Mouse (Mus musculus) urinary bladder, postnatal 10 days (tissue): ENCODE measurements around the gene Zfp524.
"Not testable (repeated sequence)": the region's sequence is repeated elsewhere in the genome, so short reads cannot be mapped to it uniquely, and the experiment has no call there.

Source experiments
- DNase-seq: peaks from one replicate; pipeline ENCODE4 v3.0.0; 2022; ENCODE audit warnings: low spot score

Zfp524 gene

DNA sequence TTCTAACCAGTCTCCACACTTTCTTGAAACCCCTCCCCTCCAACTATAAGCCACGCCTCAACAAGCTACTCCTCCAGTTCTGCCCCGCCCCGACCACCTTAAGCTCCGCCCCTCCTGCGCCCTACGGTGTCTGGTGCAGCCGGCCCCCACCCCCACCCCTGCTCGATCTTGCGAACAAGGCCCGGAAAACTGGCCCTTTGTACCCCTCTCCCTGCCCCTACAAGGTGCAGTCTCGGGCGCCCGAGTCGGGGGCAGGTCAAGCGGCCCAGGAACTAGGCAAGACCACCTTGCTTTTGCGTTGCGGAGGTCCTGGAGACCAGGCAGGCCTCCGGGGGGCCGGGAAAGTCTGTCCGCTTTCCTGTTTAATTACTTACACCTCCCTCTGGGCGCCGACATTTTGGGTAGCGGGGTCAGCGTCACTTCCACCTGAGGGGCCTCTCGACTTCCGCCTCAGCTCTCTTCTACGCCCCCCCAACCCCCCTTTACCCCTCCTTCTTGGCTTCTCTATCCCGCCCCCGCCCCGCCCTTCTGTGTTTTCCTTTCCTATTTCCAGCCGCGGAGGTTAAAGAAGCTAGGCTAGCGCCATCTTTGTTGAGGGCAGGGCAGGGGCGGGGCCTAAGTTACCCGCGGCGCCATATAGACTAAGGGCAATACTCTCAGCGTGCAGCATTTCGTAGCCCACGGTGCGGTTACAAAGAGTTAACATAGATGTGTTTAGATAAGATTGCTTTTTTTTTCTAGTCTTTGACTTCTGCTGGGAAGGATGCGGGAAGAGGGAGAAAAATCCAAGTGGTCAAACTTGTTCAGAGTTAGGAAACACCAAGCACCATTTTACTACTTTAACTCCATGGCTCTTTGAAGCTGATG is at the start of gene Zfp524, which contains the start of gene Fiz1:
Gene Zfp524, plus strand, starts transcription at position 165 of the 867 bp plus-strand sequence.
Gene Fiz1, minus strand, starts transcription at position 447 of the 867 bp plus-strand sequence.
- peak; percentile 88 for DNase-seq

DNA sequence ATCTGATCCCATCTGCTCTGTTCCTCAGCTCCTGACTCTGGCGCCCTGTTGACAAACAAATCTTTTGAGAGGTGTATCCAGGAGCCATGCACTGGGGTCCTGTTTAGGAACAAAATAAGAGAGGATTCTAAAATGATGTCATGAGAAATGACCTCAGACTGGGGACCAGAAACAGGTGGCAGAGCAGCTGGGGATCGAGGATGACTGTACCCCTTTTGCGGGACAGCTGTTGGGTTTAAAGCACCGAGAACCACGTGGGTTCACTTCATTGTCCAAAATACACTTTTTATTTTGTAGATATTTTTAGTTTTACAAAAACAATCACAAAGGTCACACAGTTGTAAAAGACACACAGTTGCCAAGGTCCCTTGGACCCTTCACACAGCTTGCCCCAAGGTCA is 49.2 kb upstream of the Zfp524 start:
- DNase-seq: no peak

DNA sequence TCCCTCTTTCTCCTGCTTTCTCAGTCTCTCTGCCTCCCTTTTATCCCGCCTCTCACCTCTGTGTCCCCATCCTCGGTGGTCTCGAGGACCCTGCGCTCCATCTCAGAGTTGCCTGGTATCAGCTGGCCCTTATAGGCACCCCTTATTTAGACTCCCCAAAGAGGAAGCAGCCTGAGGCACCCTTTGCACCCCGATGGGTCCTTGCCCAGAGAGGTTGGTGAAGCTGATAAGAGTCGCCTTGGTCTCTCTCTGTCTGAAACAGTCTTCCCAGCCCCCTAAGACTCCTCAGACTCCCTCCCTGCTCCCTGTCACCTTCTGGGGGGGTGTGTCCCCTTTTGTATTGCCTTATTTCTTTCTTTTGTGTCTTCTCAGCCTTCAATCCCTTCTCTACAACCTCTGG is 43.1 kb upstream of the Zfp524 start, which contains the start of gene Sbk3:
Gene Sbk3, minus strand, starts transcription at position 101 of the 400 bp plus-strand sequence.
- DNase-seq: no peak

DNA sequence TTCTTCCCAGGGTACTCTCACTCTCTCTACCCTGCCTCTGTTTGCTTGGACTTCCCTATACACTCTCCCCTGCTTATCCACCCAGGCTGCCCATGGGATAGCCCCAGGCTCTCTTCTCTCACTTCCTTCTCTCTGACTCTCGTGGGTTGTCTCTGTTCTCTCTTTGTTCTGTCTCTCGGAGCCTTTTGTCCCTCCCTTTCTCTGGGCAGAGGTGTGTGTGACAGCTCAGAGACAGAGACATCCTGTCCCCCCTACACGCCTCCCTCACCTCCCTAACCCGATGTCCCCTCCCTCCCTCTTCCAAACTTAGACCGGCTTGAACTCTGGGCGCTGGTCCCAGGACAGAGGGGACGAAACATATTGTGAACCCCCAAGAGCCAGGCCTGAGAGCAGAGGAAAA is 42.5 kb upstream of the Zfp524 start:
- no peak for DNase-seq

DNA sequence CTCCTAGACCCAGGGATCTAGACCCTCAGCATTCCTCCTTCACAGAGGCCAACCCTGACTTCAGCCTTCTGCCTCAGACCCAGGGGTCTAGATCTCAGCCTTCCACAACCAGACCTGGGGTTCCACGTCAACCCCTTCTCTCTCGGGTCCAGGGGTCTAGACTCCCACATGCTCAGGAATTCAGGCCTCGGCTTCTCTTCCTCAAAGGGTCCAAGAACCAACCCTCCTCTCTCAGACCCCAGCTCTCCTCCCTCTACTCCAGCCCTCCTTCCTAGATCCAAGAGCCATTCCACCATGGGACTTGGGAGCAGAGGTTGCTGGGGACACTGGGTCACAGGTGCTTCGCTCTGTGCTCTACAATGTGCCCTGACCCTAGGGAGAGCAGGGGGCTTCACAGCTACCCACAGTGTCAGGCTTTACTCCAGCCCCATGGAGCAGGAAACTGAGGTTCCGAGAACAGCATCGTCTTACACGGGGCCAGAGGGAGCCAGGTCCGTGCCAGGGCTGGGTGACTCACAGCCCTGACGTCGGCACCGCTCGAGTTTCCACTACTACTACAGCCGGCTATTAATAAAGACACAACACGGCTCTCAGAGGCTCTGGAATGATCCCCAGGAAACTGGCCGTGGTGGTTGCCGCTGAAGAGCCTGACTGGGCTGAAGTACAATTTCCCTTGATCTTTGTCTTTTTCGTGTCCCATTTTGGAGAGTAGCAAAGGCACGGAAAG is 41.7 kb upstream of the Zfp524 start:
- no peak for DNase-seq

DNA sequence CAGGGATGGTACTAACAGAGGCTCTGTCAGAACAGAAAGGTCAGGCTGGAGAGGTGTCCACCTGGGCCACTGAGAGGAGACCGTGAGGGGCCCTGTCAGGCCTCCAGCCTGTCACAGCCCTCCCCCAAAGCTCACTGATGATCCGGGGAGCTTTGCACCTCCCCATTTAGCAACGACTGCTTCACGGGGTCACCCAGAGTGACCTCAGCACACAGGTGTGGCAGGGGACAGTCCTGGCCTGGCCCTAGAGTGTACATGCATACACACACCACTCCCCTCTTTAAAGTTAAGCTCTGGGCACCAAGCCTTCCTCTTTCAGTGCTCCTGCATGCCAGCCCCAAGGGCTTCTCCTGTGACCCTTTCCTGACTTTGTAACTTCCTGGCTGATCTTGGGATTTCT is 38.8 kb upstream of the Zfp524 start:
- DNase-seq: no peak

DNA sequence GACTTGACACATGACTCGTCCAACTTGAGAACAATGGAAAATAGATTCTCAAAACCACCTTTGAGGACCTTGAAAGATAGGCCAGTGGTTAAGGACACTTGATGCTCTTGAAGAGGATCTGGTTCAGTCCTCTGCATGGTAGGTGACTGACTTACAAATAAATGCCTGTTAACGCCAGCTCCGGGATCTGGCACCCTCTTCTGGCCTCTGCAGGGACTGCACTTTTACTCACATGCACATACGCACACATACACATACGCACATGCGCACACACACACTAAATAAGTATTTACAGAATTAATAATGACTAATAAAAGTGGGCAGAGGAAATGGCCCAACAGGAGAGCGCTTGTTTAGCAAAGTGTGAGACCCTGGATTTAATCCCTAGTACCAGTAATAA is 37.4 kb upstream of the Zfp524 start:
- no peak for DNase-seq

DNA sequence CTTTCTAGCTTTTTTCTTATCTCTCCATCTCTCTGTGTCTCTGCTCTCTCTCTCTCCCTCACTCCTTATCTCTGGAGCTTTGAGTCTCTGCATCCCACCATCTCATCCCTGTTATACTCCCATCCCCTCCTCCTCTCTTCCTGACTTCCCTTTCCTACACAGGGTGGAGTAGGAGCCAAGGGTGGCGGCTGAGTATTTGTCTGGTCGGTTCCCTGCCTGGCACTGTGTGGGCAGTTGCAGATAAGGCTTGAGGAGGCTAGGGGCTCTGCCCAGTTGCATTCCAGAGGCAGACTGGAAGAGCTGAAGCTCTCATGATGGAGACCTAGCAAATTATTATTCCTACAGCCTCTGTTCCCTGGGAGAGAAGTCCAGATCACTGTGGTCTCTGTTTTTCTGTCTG is 26.0 kb upstream of the Zfp524 start:
- DNase-seq: no peak

DNA sequence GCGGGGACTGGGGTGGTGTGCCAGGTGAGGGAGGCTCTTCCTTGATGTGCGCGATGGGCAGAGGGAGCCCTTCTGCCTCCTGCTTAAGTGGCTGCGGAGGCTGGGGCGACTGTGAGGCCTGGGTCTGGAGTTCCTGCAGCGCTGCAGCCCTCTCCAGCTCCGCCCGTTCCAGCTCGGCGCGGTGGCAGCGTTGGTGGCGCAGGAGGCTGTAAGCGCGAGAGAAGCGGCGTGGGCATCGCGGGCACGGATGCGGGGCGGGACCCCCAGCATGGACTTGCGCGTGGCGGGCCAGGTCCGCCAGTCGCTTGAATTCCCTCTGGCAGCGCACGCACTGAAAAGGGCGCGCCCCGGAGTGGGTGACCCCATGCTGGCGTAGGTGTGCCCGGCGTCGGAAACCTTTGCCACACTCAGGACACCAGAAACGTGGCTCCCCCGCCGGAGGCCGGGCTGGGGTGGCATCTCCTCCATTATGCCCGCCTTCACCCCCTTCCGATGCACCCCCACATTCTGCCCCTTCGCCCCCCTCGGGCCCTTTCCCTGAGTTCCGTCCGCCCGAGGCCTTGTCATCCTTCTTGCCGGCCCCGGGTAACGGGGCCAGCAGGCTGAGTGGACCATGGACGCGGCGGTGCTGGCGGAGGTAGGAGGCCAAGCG is 20.7 kb upstream of the Zfp524 start:
- no peak for DNase-seq

DNA sequence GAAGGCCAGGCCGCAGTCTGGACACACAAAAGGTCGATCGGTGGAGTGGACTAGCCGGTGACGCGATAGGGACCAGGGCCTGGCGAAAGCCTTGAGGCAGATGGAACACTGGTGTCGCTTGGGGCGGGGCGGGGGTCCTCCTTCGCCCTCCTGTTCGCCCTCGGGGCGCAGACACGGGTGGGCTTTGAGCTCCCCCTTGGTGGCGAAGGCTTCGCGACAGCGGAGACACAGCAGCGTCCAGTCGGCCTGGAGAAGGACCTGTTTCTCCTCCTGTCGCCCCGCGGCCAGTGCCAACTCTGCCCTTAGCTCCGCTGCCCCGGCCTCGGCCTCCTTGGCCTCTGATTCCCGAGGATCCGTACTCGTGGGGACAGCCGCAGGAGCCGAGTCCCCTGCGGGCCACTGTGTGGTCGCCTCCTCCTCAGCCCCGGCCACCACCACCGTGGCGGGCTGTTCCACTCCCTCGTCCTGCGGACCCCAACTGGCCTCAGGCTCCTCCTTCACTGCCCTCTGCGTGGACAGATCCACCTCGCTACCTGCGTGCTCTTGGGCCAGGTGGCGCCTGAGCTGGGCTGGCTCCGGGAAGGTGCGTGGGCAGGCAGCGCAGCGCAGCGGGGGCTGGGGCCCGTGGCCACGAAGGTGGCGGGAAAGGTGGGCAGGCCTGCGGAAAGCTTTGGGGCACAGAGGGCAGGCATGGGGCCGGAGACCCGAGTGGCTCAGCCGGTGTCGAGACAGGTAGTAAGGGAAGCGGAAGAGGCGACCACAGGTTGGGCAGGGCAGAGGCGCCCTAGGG is 20.0 kb upstream of the Zfp524 start:
- no peak for DNase-seq

DNA sequence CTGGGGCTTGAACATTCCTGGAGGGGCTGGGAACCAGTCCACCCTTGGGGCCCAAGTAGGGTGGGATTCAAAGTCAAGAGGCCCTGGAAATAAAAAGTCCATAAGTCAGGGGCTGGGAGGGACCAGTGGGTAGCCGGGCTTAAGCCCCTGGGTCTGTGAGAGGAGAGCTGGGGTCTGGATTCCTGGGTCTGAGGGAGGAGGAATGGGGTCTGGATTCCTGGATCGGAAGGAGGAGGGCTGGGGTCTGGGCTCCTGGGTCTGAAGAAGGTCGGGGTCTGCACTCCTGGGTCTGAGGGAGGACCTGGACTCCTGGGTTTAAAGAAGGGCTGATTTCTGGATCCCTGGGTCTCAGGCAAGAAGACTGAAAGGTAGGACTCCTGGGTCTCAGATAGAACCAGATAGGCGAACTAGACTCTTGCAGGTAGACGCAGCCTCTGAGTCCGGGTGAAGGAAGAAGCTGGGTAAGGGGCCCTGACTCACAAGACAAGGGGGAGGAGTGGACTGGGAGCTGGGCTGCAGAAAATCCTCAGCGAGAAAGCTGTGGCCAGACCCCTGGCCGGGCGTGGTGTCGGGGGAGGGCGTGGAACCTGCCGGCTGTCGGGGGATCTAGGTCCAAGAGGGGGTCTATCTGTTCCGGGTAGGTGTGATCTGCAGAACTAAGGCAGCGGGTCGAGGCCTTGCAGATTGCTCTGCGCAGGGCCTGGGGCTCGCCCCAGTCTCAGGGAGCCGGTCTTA is 18.8 kb upstream of the Zfp524 start:
- DNase-seq: no peak

DNA sequence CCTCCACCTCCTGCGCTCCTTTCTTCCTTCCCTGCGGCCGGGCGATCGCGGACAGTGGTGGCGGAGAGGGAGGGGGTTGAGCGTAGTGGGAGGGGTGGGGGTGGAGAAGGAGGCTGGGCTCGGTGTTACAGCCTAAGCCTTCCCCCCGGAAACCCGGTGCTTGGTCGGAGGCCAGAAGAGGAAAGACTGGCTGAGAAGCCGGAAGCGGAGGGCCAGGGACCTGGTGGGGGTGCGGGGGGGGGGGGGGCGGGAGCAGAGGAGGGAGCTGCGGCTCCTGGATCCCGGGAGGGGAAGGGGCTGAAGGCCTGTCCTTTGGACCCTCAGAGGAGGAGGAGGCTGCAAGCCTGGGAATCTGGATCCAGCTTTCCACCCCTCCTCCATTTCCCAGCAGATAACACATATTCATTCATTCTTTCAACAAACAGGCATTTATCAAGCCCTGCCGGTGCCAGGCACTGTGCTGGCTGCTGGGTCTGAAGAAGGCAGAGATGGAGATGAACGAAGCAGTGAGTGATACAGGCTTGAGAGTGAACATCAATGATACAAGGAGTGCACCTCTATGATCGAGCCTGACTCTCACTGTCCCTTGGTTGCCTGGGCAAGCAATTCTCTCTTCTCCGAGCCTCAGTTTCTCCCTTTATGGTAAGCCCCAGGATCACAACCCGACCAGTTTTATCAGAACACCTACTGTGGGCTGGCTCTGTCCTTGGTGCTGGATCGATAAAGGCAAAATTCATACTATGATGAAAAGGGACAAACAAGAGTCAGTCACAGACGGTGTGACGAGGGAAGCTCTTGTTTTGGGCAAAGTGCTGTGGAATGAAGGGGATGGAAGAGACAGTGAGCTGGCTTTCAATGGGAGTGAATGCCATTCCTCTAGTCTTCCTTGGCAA is 18.0 kb upstream of the Zfp524 start, which contains the start of gene Zfp579:
Gene Zfp579, minus strand, starts transcription at position 156 of the 893 bp plus-strand sequence.
- peak; percentile 82 for DNase-seq

DNA sequence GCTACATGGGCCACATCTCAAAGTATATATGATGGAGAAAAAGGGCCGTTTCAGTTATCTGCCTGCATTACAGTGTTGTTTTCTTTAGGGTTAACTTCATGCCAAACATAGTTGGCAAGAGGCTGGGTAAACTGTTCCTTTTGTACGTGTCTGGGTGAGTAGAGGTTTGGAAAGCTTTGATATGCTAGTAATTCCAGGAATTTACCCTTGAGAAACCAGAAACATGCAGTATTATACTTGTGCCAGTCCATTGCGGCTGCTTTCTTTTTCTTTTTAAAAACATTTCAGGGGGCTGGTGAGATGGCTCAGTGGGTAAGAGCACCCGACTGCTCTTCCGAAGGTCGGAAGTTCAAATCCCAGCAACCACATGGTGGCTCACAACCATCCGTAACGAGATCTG is 17.3 kb upstream of the Zfp524 start:
- DNase-seq: no peak

DNA sequence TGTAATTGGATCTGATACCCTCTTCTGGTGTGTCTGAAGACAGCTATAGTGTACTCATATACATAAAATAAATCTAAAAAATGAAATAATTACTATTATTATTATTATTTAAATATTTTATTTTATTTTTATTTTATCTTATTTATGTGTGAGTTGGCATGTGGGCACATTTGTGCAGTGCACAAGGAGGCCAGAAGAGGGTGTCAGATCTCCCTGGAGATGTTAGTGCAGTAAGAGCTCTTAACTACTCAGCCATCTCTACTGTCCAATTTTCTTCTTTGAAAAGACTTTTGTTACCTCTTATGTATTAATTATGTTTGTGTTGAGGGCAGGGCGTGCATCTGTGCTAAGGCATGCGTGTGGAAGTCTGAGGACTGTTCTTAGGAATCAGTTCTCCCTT is 14.3 kb upstream of the Zfp524 start:
- DNase-seq: no peak

DNA sequence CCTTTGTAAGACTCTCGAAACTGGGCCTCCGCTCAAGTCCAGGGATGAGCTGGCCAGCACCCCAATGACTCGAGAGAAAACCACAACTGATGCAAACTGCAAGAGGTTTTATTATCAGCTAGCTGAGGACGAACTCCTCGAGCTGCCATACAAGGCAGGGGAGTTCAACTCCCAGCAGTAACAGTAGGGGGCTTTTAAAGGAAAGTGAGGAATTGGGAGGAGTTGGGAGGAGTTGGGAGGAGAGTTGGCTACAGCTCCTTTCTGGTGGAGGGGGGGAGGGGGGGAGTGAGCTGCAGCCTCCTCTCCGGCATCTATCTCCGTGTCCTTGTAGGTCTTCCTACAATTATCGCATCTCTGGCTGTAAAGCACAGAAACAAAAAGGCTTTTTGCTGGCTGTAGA is 11.3 kb upstream of the Zfp524 start:
- not testable (repeated sequence) for DNase-seq

DNA sequence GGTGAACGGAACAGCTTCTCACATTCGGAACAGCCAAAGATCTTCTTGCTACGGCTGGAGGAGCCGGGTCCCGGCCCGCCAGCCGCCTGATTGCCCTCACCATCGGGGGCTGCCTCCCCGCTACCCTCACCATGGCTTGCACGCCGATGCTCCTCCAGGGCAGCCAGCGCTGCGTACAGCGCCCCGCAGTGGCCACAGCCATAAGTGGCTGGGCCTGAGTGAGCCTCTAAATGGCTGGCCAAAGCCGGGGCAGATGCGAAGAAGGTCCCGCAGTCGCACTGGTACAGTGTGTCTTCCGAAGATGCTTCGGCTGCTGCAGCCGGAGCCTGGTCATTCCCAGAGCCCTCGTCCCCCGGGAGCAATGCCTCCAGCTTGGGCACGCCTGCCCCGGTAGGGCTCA is 6.0 kb upstream of the Zfp524 start:
- no peak for DNase-seq

DNA sequence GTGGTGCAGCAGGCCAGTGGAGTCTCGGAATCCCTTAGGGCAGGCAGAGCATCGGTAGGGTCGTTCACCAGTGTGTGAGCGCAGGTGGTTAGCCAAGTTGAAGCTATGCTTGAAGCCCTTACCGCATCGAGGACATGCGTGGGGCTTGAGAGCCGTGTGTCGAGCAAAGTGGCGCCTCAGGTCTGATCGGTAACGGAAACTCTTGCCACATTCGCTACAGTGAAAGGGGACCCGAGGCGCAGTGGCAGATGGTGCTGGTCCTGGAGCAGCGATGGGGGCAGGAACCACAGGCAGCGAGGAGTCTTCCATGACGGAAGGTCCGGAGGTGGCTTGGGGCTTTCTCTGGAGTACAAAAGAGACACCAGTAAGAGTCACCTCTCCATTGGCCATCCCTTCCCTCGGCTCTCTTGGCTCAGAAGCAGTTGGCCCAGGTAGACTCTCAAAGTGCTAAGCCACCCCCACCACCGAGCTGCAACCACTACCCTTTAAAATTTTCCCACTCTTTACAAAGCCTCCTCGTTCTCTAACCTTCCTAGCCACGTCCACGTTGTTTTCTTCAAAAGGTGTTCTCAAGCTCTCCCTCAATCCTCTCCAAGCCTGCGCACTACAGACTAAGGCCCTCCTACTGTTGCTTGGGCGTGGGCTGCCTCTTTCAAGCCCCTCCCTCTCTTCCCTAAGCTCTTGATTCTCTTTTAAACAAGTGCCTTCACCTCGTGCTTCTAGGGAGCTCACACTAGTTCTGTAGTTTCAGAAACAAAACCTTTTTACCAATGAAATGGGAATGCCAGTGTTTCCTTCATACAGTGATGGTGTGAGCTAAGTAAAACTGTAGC is 1.3 kb upstream of the Zfp524 start:
- DNase-seq: no peak

DNA sequence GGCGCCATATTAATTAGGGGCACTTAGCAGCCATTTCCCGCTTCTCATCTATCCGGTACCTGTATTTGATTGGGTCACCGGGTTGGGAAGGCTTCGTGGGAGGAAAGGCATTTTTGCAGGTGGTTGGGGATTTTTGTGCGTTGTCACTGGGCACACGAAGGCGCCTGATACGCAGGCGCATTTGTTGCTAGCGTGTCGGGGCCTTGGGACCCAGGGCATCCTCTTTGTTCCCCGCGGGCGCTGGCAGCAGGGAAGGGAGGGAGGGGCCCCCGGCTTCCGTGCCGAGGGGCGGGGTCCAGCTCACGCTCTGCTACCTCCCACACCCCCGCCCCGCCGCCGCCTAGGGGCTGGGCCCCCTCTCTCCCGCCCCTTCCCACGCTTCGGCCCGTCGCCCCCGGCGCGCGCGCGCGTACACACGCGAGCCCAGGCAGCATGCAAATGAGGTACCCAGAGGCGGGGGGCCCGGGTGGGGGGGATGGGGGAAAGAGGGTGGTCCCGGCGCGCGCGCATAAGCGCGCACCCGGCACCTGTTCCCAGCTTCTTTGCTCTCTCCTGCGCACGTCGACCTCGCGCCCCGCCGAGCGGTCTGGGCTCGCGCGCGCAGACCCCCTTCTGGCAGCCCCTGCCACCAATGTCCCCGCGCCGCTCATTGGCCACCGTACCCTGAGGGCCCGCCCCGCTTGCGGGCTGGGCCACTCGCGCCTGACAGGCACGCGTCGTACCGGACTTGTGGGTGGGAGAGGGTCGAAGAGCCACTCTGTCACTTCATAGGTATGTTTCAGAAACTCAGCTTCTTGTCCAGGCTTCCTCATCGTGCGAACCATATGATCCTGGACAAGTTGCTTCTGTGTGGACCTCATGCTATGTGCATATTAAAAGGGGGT is 1.1 kb downstream of the Zfp524 start, which contains the start of gene Gm44973:
Gene Gm44973, plus strand, starts transcription at position 379 of the 884 bp plus-strand sequence.
- DNase-seq: peak; percentile 84
